Mouse (Mus musculus) hindbrain, postnatal 0 days (tissue): ENCODE data around the gene Map1s. TPM values are rescaled to one million over a fixed set of nuclear protein-coding genes. Genes with fewer than 3 reads are reported as not detected.
A peak's percentile ranks its signal among the peaks of the same experiment; 100 is the strongest.

ENCODE experiments used
- ATAC-seq: fragments of 200-750 bp; cut with Nextera tagmentation; 2 replicates; pipeline ENCODE4 v1.8.0; 2017; ENCODE audit warnings: mild to moderate bottlenecking, moderate TSS enrichment, moderate library complexity
- DNase-seq: peaks from one replicate; pipeline ENCODE4 v3.0.0-alpha.2; 2015; ENCODE audit warnings: low spot score
- H3K27ac ChIP-seq: fragments of 300-500 bp; sonication (generic); 2 replicates; pipeline ENCODE4 v1.5.1; 2014; ENCODE audit warnings: mild to moderate bottlenecking
- H3K27me3 ChIP-seq: fragments of 300-500 bp; sonication (generic); 2 replicates; pipeline ENCODE4 v1.6.1; 2014; ENCODE audit warnings: low read length, mixed read lengths; ENCODE audit not compliant: insufficient read depth
- H3K36me3 ChIP-seq: fragments of 300-500 bp; sonication (generic); 2 replicates; pipeline ENCODE4 v1.6.1; 2014; ENCODE audit warnings: low read length, mixed read lengths; ENCODE audit not compliant: insufficient read depth
- H3K4me1 ChIP-seq: fragments of 300-500 bp; sonication (generic); 2 replicates; pipeline ENCODE4 v1.6.1; 2014; ENCODE audit warnings: antibody characterized with exemption, low read length, mixed read lengths; ENCODE audit not compliant: insufficient read depth
- H3K4me2 ChIP-seq: fragments of 300-500 bp; sonication (generic); 2 replicates; pipeline ENCODE4 v1.6.1; 2014; ENCODE audit warnings: low read depth, mild to moderate bottlenecking, low read length, moderate library complexity, mixed read lengths
- H3K4me3 ChIP-seq: fragments of 300-500 bp; sonication (generic); 2 replicates; pipeline ENCODE4 v1.5.1; 2014; ENCODE audit warnings: low read length
- H3K9ac ChIP-seq: fragments of 300-500 bp; sonication (generic); replicated peaks from 2 replicates; pipeline ENCODE4 v1.6.1; 2014; ENCODE audit warnings: mild to moderate bottlenecking, low read length, moderate library complexity, mixed read lengths
- H3K9me3 ChIP-seq: fragments of 300-500 bp; sonication (generic); 2 replicates; pipeline ENCODE4 v1.6.1; 2016; ENCODE audit warnings: low read length, mixed read lengths
- CTCF ChIP-seq: IDR thresholded peaks from 2 replicates; pipeline ENCODE4 v1.5.1; 2016; ENCODE audit warnings: antibody characterized with exemption, control low read depth, low read depth
- WGBS: fragments of 180-500 bp; shearing (Covaris S2); extraction: QIAGEN DNeasy Blood & Tissue Kit; methylation state at CpG from one replicate; pipeline ENCODE4 v1.1.7; 2014; 5-methylcytosine and 5-hydroxymethylcytosine counted together
- polyA plus RNA-seq: library from polyadenylated mRNA; unstranded; fragments of >200 nt; fragmentation: Nextera tagmentation; extraction: Ambion mirVana; gene quantifications from 2 replicates; pipeline ENCODE4 v1.2.1, GENCODE M21; 2015
- total RNA-seq: library from RNA; depleted of rRNA; stranded (reverse); fragments of >200 nt; gene quantifications from 2 replicates; pipeline ENCODE4 v1.2.3, GENCODE M21; 2014

Gene Map1s
- total and polyA plus RNA-seq, 2 experiments from 2014 or later = 54.4 to 98.6 TPM

- peak overlapping the region; percentile 47 for H3K9ac ChIP-seq
- DNase-seq = peak; percentile 46
- peak overlapping the region; percentile 44 for H3K4me3 ChIP-seq
- no peaks in the 10 kb centered on the region for H3K9me3 ChIP-seq
- TF ChIP-seq CTCF = no peak
- WGBS = 1% methylated on average over 46 of the region's 46 CpGs
- H3K36me3 ChIP-seq = no peaks in the 10 kb centered on the region
- ATAC-seq = no peak
- H3K27me3 ChIP-seq = no peaks in the 10 kb centered on the region
- H3K4me2 ChIP-seq = peak overlapping the region; percentile 84
- no peak overlapping the region; the same call in 1 of the 2 replicates for H3K27ac ChIP-seq
- H3K4me1 ChIP-seq = peaks cover 21% of the 10 kb centered on the region
Measured at GRCm38 (mm10) chr8:70863956-70864711, 41.6 kb upstream of the Map1s start.

GRCm38 (mm10) chr8:70864712-70865221 lies 41.0 kb upstream of the Map1s start:
- H3K4me3 ChIP-seq = peak overlapping the region; percentile 38
- H3K4me2 ChIP-seq = peak overlapping the region; percentile 84
- DNase-seq (no peak), ATAC-seq (no peak; the same call in 1 of the 2 replicates)
- H3K4me1 ChIP-seq = peaks cover 21% of the 10 kb centered on the region
- H3K27me3 ChIP-seq = no peaks in the 10 kb centered on the region
- peak overlapping the region; percentile 78 for H3K27ac ChIP-seq
- no peaks in the 10 kb centered on the region for H3K9me3 ChIP-seq
- under 1% methylated on average over 24 of the region's 24 CpGs for WGBS
- peak overlapping the region; percentile 49 for H3K9ac ChIP-seq
- H3K36me3 ChIP-seq = no peaks in the 10 kb centered on the region
- TF ChIP-seq CTCF = no peak

- Histone ChIP-seq H3K4me3 (peak overlapping the region; percentile 38), H3K4me2 (peak overlapping the region; percentile 84), H3K27ac (peak overlapping the region; percentile 78), H3K36me3 (no peaks in the 10 kb centered on the region), H3K27me3 (no peaks in the 10 kb centered on the region), H3K9ac (peak overlapping the region; percentile 49), H3K9me3 (no peaks in the 10 kb centered on the region), H3K4me1 (peaks cover 21% of the 10 kb centered on the region)
- DNase-seq (peak; percentile 100), ATAC-seq (peak; percentile 89)
- TF ChIP-seq CTCF = peak; percentile 9; the same call in 1 of the 2 replicates
- WGBS = under 1% methylated on average over 46 of the region's 46 CpGs
Measured at GRCm38 (mm10) chr8:70865350-70866000, 40.3 kb upstream of the Map1s start.

GRCm38 (mm10) chr8:70866001-70866520 lies 39.7 kb upstream of the Map1s start:
- Histone ChIP-seq H3K4me2 (peak overlapping the region; percentile 84), H3K9me3 (no peaks in the 10 kb centered on the region), H3K4me3 (peak overlapping the region; percentile 38), H3K9ac (peak overlapping the region; percentile 9; the same call in 1 of the 2 replicates), H3K27me3 (no peaks in the 10 kb centered on the region), H3K4me1 (peaks cover 21% of the 10 kb centered on the region), H3K36me3 (no peaks in the 10 kb centered on the region), H3K27ac (peak overlapping the region; percentile 54; the same call in 1 of the 2 replicates)
- DNase-seq (no peak), ATAC-seq (peak; percentile 1)
- peak; percentile 17; the same call in 1 of the 2 replicates for TF ChIP-seq CTCF
- WGBS = 6% methylated on average over 12 of the region's 12 CpGs

- Histone ChIP-seq H3K27me3 (no peaks in the 10 kb centered on the region), H3K36me3 (no peaks in the 10 kb centered on the region), H3K9me3 (no peaks in the 10 kb centered on the region), H3K27ac (no peak overlapping the region; the same call in 1 of the 2 replicates), H3K4me3 (no peak overlapping the region), H3K4me1 (peaks cover 21% of the 10 kb centered on the region), H3K4me2 (no peak overlapping the region), H3K9ac (no peak overlapping the region)
- TF ChIP-seq CTCF = no peak
- 81% methylated on average over 7 of the region's 7 CpGs for WGBS
- ATAC-seq (no peak), DNase-seq (no peak)
Measured at GRCm38 (mm10) chr8:70866566-70866965, 39.2 kb upstream of the Map1s start.

- Histone ChIP-seq H3K27ac (peak overlapping the region; percentile 69; the same call in 1 of the 2 replicates), H3K4me1 (peaks cover 16% of the 10 kb centered on the region), H3K36me3 (no peaks in the 10 kb centered on the region), H3K4me3 (no peak overlapping the region), H3K27me3 (no peaks in the 10 kb centered on the region), H3K9ac (0 out of 2 replicates have a peak overlapping the region, but pooled peaks have one; percentile 17), H3K4me2 (0 out of 2 replicates have a peak overlapping the region, but pooled peaks have one; percentile 13), H3K9me3 (no peaks in the 10 kb centered on the region)
- DNase-seq = peak; percentile 45
- no peak for ATAC-seq
- 23% methylated on average over 40 of the region's 40 CpGs for WGBS
- TF ChIP-seq CTCF = peak; percentile 38; the same call in 1 of the 2 replicates
Measured at GRCm38 (mm10) chr8:70868559-70869198, 37.1 kb upstream of the Map1s start.
